Mouse (Mus musculus): ENCODE measurements around the gene Blvra. TPM values are rescaled to one million over a fixed set of nuclear protein-coding genes. Genes with fewer than 3 reads are reported as not detected.

Blvra gene
- total and polyA plus RNA-seq, 2 experiments from 2014 or later = 9.4 to 29.4 TPM

GRCm38 (mm10) chr2:127145699-127146098 lies 75.2 kb downstream of the Blvra start:
- Histone ChIP-seq H3K4me2 (ENCODE audit: low read depth, low read length, poor library complexity, severe bottlenecking) (no peak overlapping the region), H3K27me3 (ENCODE audit: insufficient read depth, low read length) (no peaks in the 10 kb centered on the region), H3K4me3 (ENCODE audit: low read depth, low read length) (no peak overlapping the region), H3K9ac (replicated peaks; ENCODE audit: low read length, poor library complexity, severe bottlenecking) (no peak overlapping the region), H3K36me3 (ENCODE audit: insufficient read depth, low read length) (no peaks in the 10 kb centered on the region), H3K9me3 (ENCODE audit: low read length) (no peaks in the 10 kb centered on the region), H3K4me1 (ENCODE audit: insufficient read depth, low read length) (no peaks in the 10 kb centered on the region), H3K27ac (ENCODE audit: low read depth, low read length) (no peak overlapping the region)
- 83% methylated on average over 3 of the region's 3 CpGs for WGBS
- TF ChIP-seq CTCF (IDR thresholded peaks at IDR 0.05) = no peak
- ATAC-seq (ENCODE audit: low FRiP score) (no peak), DNase-seq (ENCODE audit: low spot score) (no peak)

Small RNA genes within 50 kb of the gene (microRNA-seq; reads per million reads assigned to microRNA genes)
- gene Gm24081 (ENCODE audit: borderline number of aligned reads) = not detected

Other genes with a start within 250 kb of the Blvra start
- gene Trpm7, start 194.4 kb upstream of the Blvra start, total RNA-seq (2014; rRNA removed) = 23.6 and 35.2 TPM in 2 replicates
- gene Trpm7, start 194.4 kb upstream of the Blvra start, polyA plus RNA-seq (2015; fragmentation: Nextera tagmentation; extraction: Ambion mirVana) = 23.6 and 23.8 TPM in 2 replicates
- 41.5 and 45.7 TPM in 2 replicates for gene Sppl2a, start 137.4 kb upstream of the Blvra start, total RNA-seq (2014; rRNA removed)
- 27.1 and 28.0 TPM in 2 replicates for gene Sppl2a, start 137.4 kb upstream of the Blvra start, polyA plus RNA-seq (2015; fragmentation: Nextera tagmentation; extraction: Ambion mirVana)
- 13.1 and 17.0 TPM in 2 replicates for gene Ap4e1, start 61.9 kb upstream of the Blvra start, total RNA-seq (2014; rRNA removed)
- gene Ap4e1, start 61.9 kb upstream of the Blvra start, polyA plus RNA-seq (2015; fragmentation: Nextera tagmentation; extraction: Ambion mirVana) = 5.9 and 7.0 TPM in 2 replicates
- 4.0 and 6.6 TPM in 2 replicates for gene Ncaph, start 63.3 kb downstream of the Blvra start, total RNA-seq (2014; rRNA removed)
- 6.3 and 6.7 TPM in 2 replicates for gene Ncaph, start 63.3 kb downstream of the Blvra start, polyA plus RNA-seq (2015; fragmentation: Nextera tagmentation; extraction: Ambion mirVana)
- 9.6 and 11.2 TPM in 2 replicates for gene Itpripl1, start 72.8 kb downstream of the Blvra start, total RNA-seq (2014; rRNA removed)
- 7.0 and 7.6 TPM in 2 replicates for gene Itpripl1, start 72.8 kb downstream of the Blvra start, polyA plus RNA-seq (2015; fragmentation: Nextera tagmentation; extraction: Ambion mirVana)
- 0.66 TPM in 1 of 2 replicates, not detected in the other for gene 1810024B03Rik, start 137.6 kb downstream of the Blvra start, total RNA-seq (2014; rRNA removed)
- 0.96 and 1.2 TPM in 2 replicates for gene 1810024B03Rik, start 137.6 kb downstream of the Blvra start, polyA plus RNA-seq (2015; fragmentation: Nextera tagmentation; extraction: Ambion mirVana)
- gene Snrnp200, start 137.7 kb downstream of the Blvra start, total RNA-seq (2014; rRNA removed) = 95.1 and 106 TPM in 2 replicates
- gene Snrnp200, start 137.7 kb downstream of the Blvra start, polyA plus RNA-seq (2015; fragmentation: Nextera tagmentation; extraction: Ambion mirVana) = 32.5 and 32.9 TPM in 2 replicates
- 27.5 and 33.9 TPM in 2 replicates for gene Ciao1, start 177.2 kb downstream of the Blvra start, total RNA-seq (2014; rRNA removed)
- gene Ciao1, start 177.2 kb downstream of the Blvra start, polyA plus RNA-seq (2015; fragmentation: Nextera tagmentation; extraction: Ambion mirVana) = 23.9 and 29.8 TPM in 2 replicates
- 108 and 131 TPM in 2 replicates for gene Tmem127, start 177.2 kb downstream of the Blvra start, total RNA-seq (2014; rRNA removed)
- gene Tmem127, start 177.2 kb downstream of the Blvra start, polyA plus RNA-seq (2015; fragmentation: Nextera tagmentation; extraction: Ambion mirVana) = 74.0 and 75.5 TPM in 2 replicates
- gene Stard7, start 199.6 kb downstream of the Blvra start, total RNA-seq (2014; rRNA removed) = 151 and 167 TPM in 2 replicates
- 100 and 104 TPM in 2 replicates for gene Stard7, start 199.6 kb downstream of the Blvra start, polyA plus RNA-seq (2015; fragmentation: Nextera tagmentation; extraction: Ambion mirVana)

All from midbrain, postnatal 0 days (tissue).